Mouse (Mus musculus): ENCODE measurements around the gene Zfp46.

Zfp46 gene

DNA sequence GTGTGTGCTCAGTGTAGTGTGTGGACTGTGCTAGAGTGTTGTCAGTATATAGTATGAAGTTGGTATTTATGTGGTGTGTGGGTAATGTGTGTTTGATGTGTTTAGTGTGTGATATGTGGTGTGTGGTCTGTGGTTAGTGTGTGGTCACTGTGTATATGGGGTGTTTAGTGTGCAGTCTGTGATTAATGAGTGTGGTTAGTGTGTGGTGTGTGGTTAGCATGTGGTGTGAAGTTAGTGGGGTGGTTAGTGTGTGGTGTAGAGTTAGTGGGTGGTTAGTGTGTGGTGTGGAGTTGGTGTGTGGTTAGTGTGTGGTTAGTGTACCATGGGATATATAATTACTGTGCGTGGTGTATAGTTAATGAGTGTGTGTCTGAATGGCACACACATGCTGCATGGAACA, 15.6 kb upstream of the Zfp46 start:
- DNase-seq, result no peak

- DNase-seq, result no peak
Measured at GRCm38 (mm10) chr4:136270648-136271047, 13.8 kb upstream of the Zfp46 start.

DNA sequence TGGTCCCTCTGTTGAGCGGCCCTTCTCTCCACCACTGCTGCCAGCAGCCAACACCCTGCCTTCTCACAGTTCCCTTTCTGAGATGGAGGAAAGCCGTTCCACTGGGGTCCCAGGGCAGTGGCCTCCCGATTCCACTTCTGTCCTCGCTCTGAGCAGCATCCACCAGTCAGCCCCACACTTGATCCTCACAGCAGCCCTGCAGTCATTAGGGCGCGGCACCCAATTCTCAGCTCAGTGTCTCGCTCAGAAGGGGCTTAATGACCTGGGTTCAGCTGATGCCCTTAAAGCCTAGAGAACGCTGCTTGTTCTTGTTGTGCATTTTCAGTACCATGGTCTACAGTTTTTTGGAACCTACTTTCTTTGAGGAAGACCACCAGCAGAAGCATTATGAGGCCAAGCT, 3.4 kb upstream of the Zfp46 start:
- DNase-seq, result no peak

- no peak for DNase-seq
Measured at GRCm38 (mm10) chr4:136281611-136282010, 2.9 kb upstream of the Zfp46 start.

DNA sequence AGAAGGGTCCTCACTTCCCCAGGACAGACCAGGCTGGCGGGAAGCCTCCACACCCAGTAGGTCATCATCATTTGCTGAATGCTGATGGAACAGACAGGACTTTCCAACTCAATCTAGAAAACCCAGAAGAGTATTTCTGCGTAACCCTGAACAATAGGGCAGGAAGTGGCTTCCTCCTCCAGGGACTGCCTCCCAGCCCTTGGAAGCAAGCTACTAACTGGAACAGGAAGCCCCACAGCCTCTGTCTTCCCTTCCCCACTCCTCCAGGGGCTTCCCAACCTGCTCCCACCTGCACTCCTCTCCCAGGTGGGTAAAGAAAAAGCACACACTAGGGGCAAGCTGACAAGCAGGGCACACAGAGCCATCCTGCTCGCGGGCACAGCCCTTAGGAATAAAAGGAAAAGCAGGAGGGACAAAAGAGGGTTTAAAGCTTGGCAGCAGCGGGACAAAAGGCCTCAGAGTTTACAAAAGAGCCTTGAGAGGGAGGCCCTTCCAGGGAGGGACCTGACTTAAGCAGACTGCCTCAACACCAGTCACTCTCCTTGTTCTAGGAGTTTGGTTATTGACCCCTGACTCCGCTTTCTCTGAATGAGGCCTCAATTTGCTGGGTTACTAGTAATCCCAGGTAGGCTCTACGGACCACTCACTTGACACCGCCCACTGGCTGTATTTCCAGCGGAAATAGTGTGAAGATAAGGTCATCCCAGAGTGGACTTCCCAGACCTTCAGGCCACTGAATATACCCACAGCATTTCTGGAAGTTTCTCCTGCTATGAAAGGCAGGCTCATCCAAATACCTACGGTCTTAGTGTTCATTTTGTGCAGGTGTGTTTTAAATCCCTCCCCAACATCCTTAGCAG, 1.6 kb upstream of the Zfp46 start:
- no peak for DNase-seq

GRCm38 (mm10) chr4:136283783-136284182, 700 bp upstream of the Zfp46 start:
- no peak for DNase-seq

DNA sequence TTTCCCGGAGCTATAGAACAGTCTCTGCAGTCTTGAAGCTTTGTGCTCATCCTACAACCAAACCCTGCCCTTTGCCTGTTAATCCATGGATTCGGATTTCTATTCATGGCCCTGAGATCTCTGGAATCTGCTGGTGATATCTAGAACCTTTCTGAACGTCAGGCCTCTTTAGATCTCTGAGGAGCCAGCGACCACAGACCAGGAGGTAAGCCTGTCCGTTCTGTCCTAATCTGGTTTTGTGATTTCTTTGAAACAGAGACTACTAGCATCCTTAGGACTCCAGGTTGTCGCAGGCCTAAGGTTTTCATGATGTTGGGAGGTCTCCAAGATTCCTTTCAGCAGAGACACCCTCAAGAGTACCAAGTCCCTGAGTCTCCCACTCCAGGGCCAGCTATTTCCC, 408 bp downstream of the Zfp46 start:
- DNase-seq, result peak; percentile 26

GRCm38 (mm10) chr4:136285348-136285810, 896 bp downstream of the Zfp46 start:
- peak; percentile 92 for DNase-seq

GRCm38 (mm10) chr4:136285811-136286371, 1.4 kb downstream of the Zfp46 start:
- peak; percentile 95 for DNase-seq

DNA sequence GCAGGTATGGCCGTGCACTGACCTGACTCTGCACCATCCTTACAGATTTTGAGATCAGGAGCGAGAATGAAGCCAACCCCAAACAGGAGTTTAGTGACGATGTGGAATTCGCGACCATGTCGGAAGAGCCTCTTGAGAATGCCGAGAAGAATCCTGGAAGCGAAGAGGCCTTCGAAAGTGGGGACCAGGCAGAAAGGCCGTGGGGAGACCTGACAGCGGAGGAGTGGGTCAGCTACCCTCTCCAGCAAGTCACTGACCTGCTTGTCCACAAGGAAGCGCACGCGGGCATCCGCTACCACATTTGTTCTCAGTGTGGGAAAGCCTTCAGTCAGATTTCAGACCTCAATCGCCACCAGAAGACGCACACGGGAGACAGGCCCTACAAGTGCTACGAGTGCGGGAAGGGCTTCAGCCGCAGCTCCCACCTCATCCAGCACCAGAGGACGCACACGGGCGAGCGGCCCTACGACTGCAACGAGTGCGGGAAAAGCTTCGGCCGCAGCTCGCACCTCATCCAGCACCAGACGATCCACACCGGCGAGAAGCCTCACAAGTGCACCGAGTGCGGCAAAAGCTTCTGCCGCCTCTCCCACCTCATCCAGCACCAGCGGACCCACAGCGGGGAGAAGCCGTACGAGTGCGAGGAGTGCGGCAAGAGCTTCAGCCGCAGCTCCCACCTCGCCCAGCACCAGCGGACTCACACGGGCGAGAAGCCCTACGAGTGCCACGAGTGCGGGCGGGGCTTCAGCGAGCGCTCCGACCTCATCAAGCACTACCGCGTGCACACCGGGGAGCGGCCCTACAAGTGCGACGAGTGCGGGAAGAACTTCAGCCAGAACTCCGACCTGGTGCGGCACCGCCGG, 5.7 kb downstream of the Zfp46 start:
- DNase-seq, result no peak

- no peak for DNase-seq
Measured at GRCm38 (mm10) chr4:136290781-136291595, 6.5 kb downstream of the Zfp46 start.

DNA sequence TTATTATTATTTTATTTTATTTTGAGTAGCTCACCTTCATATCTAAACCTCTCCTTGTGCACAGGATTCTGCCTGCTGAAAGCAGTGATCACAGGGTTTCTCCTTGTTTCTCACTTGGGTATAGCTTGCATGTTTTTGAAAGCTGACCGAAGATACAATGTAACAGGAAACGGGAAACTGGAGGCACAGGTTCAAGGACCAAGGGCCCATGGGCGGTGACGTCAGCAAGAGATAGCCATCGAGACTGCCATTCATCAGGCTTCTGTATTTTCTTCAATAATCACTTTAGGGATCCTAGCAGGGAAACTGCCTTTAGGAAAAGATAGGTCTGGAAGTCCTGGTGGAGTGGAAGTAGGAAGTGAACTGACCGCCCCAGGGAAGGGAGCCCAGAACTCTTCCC, 7.2 kb downstream of the Zfp46 start:
- DNase-seq, result no peak

DNA sequence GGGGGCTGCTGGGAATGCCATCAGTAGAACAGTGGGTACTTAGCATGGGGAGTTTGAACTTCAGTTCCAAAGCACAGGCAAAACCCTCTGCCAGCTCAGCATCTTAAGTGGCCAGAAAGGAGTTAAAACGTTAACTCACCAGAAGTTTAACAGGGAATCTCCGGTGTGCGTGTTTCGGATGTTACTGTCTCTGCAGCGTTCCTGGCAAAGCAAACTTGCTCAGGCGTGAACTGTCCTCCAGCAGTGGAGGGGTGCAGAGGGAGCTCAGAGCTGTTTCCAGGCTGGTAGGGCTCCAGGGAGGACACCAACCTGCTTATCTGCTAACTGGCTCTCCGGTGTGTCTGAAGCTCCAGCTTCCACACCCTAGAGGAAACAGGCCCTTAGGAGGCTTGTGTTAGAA, 11.5 kb downstream of the Zfp46 start:
- DNase-seq, result no peak

DNA sequence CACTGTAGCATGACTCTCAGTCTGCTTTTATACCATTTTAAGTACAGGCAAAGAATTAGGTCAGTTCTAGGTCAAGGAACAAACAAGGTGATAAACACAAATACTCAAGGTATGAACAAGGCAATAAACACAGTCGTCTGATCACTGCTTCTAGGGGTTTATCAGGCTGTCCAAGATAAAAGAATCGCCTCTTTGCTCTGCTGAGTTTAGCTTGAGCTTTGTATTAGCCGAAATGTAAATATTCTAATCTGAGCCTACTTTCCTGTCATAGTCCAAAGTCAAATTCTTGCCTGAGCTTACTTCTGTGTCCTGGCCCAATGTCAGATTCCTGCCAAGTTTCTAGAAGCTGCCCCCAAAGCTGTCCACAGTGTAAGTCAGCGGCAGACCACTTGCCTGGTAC, 18.0 kb downstream of the Zfp46 start:
- no peak for DNase-seq

GRCm38 (mm10) chr4:136304181-136304580, 19.7 kb downstream of the Zfp46 start:
- no peak for DNase-seq

DNA sequence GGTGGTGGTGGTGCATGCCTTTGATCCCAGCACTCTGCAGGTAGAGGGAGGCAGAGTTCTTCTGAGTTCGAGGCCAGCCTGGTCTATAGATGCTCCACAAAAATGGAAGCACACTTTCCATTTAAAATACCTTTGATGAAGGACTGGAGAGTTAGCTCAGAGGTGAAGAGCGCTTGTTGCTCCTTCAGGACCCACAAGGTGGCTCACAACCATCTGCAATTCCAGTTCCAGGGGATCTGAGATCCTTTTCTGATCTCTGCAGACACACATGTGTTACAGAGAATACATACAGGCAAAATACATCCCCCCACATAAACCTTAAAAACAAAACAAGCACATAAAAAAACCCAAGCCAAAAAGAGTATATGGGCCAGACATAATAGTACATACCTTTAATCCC, 23.9 kb downstream of the Zfp46 start:
- DNase-seq, result no peak

DNA sequence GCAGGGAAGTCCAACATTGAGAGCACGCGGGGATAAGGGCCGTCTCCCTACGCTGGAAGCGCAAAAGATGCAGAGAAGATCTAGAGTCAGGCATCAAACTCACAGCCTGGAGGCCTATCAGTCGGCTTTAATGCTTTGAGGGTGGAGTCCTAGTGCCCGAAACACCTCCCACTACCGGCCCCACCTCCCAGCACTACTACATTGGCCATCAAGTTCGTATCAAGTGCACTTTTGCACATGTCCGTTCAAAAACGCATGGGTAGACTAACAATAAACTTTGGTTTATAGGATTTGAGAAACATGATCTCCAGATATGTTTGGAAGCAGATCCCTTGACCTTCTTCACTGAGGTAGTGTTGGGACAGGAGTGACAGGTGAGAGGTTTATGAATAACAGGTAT, 25.3 kb downstream of the Zfp46 start:
- DNase-seq, result no peak

DNA sequence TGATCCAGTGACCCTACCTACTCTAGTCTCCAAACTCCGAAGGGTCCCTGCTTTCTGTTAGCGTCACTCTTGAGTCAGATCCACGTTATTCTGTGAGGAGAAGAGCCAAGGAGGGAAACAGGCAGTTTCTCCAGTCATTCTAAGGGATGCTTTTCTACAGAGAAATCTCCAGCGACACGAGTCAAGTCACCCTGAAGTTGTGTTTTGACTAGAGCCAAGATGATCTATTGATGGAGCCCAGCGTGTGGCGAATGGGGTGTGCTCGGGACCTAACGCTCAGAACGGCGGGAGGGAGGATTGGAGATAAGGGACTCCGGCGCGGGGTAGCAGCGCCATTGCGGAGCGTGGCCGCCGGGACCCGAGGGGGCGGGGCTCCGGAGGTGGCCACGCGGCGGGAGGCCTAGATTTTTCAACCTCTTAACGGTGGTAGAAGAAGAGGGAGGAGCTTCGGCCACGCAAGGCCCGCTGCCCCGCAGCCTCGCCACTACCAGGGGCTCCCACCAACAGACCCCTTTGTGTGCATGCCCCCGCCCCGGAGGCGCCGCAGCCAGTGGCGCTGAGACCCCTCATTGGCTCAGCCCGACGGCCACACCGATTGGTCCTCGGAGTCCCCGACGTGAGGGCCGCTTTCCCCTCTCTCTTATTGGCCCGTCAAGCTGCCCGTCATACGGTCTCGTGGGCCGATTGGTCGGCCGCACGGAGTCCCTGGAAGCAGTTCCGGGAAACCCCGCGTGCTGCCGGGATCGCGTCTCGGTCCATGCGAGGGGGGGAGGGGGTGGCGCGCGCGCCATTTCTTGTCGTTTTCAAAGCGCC, 26.0 kb downstream of the Zfp46 start, which contains the start of gene Hnrnpr:
Gene Hnrnpr (plus strand): TSS at position 714 of the 813 bp plus-strand sequence.
- peak; percentile 99 for DNase-seq

DNA sequence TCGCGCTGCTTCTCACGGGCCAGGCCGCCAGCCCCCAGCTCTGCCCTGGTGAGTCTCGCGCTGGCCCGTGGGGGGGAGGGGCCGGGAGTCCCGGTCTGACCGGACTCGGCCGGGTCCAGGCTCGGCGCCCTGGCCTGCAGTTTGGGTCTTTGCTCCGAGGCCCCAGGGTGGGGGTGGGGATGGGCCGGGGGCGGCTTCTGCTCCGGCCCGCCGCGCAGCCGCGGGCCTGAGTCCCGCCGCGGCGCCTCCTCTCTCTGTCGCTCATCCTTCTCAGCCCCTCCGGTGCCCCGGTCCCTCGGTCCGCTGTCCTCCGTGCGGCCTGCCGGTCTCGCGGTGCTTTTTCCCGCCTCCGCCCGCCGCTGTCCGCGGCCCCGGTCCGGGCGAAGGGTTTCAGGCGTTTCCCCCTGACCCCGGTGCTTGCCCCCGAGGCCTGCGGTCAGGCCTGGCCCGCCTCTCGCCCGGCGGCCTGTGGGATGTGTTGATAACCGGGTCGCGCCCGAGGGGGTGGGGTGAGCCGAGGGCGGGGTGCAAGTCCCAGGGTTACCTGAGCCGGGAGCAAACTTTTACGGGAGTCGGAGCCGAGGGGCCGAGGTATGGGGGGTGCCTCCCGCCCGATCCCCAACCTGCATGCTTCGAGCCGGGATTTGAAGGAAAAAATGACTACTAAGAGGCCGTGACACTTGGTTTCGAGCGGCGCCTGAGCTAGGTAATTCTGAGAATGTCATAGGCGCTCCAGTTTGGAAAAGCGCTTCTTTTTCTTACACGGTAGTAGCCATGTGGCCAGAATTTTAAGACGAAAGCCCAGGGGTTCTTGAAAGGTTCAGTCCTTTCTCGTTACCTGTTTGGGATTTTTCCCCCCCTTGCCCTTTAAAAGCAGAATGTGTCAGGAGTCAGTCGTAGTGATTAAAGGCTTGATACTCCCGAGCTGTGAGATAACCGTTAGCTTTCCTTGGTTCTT, 26.8 kb downstream of the Zfp46 start:
- DNase-seq, result peak; percentile 45

DNA sequence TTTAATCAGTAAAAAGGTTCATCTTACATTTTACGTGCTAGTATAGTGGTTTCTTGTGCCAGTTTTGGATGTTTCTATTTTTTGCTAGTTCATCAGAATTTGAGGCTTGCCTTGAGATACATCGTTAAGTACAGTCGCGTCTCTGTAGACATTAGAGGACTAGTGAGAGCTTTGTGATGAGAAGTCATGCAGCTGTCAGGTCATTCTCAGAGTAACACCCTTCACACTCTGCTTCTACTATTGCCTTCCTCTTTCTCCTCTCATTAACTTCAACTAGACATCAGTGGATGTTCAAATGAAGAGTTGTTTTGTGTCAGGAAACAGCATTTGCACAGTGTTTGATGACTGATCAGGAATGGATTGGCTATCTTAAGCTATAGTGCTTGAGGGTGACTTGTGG, 28.1 kb downstream of the Zfp46 start:
- DNase-seq, result no peak

Measured in cerebellum, adult 11 months (tissue).